Mouse (Mus musculus): ENCODE results near the gene Cpne7. TPM values are rescaled to one million over a fixed set of nuclear protein-coding genes. Genes with fewer than 3 reads are reported as not detected.
A peak's percentile ranks its signal among the peaks of the same experiment; 100 is the strongest.

The Cpne7 gene
- polyA plus RNA-seq, 1 experiment from 2014 or later = 0.49 TPM

DNA sequence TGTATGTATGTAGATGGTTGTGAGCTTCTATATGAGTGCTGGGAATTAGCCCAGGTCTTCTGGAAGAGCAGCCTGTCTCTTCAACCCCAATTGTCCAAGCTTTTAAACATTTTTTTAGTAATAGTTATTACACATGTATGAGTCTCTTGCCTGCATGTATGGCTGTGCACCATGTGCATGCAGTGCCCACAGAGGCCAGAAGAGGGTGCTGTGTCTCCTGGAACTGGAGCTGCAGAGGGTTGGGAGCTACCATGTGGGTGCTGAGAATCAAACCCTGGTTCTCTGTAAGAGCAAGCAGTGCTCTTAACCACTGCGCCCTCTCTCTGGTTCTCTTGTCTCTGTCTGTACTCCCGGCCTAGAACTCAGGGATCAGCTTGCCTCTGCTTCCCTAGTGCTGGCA lies 15.8 kb downstream of the Cpne7 start:
- ATAC-seq (ENCODE audit: insufficient read depth) (no peak), DNase-seq (no peak)
- no peak overlapping the region for H3K9ac ChIP-seq
- 87% methylated on average over 2 of the region's 2 CpGs for WGBS
- no peaks in the 10 kb centered on the region for H3K36me3 ChIP-seq (ENCODE audit: insufficient read depth)
- no peaks in the 10 kb centered on the region for H3K9me3 ChIP-seq (ENCODE audit: low read depth, low read length)
- no peak overlapping the region for H3K4me2 ChIP-seq
- H3K27ac ChIP-seq (ENCODE audit: low read depth) = no peak overlapping the region
- TF ChIP-seq CTCF (IDR thresholded peaks at IDR 0.05; ENCODE audit: low read depth) = peak; percentile 33; the same call in 1 of the 2 replicates
- no peak overlapping the region for H3K4me3 ChIP-seq (ENCODE audit: low read depth, low read length)
- no peaks in the 10 kb centered on the region for H3K27me3 ChIP-seq (ENCODE audit: insufficient read depth, low read length)
- peaks cover 2% of the 10 kb centered on the region; the same call in 1 of the 2 replicates for H3K4me1 ChIP-seq (ENCODE audit: insufficient read depth)

DNA sequence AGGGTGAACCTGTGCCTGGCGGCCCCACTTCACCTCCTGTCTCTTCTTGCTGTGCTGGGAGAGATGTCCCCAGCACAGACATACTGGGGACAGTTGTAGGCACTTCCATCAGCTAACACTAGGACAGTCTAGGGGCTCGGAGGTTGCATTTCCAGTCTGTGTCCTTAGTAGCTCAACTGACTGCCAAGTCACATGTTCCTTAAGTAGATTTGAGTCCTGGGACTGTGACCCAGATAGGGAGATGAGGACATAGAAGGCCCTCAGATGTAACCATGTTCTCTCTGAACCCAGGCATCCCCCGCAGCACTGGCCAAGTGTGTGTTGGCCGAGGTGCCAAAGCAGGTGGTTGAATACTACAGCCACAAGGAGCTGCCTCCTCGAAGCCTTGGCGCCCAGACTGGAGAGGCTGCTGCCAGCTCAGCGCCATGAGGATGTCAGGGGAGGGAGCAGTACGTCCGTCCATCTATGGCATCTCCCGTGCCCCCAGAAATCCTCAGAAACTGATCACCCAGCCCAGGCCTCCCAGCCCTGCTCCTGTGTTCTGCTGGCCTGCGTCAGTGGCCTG lies 17.1 kb downstream of the Cpne7 start:
- Histone ChIP-seq H3K4me3 (ENCODE audit: low read depth, low read length) (no peak overlapping the region), H3K27ac (ENCODE audit: low read depth) (no peak overlapping the region), H3K4me2 (no peak overlapping the region), H3K9ac (no peak overlapping the region), H3K4me1 (ENCODE audit: insufficient read depth) (peaks cover 2% of the 10 kb centered on the region; the same call in 1 of the 2 replicates), H3K27me3 (ENCODE audit: insufficient read depth, low read length) (no peaks in the 10 kb centered on the region), H3K9me3 (ENCODE audit: low read depth, low read length) (no peaks in the 10 kb centered on the region), H3K36me3 (ENCODE audit: insufficient read depth) (no peaks in the 10 kb centered on the region)
- DNase-seq = no peak
- no peak for TF ChIP-seq CTCF (IDR thresholded peaks at IDR 0.05; ENCODE audit: low read depth)
- no peak for ATAC-seq (ENCODE audit: insufficient read depth)
- WGBS = 81% methylated on average over 11 of the region's 11 CpGs

DNA sequence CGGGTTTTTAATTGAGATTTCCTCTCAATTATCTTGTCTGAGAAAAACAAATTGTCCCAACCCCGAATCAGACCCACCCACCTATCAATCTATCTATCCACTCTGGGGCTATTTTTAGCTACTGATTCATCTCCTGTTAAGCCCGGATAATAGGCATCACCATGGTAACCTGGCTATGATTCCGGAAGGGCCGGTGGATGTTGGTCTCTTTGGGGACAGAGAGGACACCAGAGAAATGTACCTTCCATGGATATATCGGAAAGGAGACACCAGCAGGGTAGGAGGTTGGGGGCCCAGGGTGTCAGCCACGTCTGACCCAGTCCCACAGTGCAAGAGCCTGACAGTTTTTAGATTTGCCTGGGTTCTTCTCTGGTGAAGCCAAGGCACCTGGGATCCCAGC lies 18.2 kb downstream of the Cpne7 start:
- H3K9me3 ChIP-seq (ENCODE audit: low read depth, low read length) = no peaks in the 10 kb centered on the region
- ATAC-seq (ENCODE audit: insufficient read depth) = no peak
- 19% methylated on average over 7 of the region's 7 CpGs for WGBS
- no peak overlapping the region for H3K4me3 ChIP-seq (ENCODE audit: low read depth, low read length)
- H3K4me1 ChIP-seq (ENCODE audit: insufficient read depth) = peaks cover 2% of the 10 kb centered on the region; the same call in 1 of the 2 replicates
- no peak overlapping the region for H3K9ac ChIP-seq
- H3K36me3 ChIP-seq (ENCODE audit: insufficient read depth) = no peaks in the 10 kb centered on the region
- TF ChIP-seq CTCF (IDR thresholded peaks at IDR 0.05; ENCODE audit: low read depth) = no peak
- no peak overlapping the region for H3K27ac ChIP-seq (ENCODE audit: low read depth)
- H3K27me3 ChIP-seq (ENCODE audit: insufficient read depth, low read length) = no peaks in the 10 kb centered on the region
- no peak for DNase-seq
- no peak overlapping the region for H3K4me2 ChIP-seq

DNA sequence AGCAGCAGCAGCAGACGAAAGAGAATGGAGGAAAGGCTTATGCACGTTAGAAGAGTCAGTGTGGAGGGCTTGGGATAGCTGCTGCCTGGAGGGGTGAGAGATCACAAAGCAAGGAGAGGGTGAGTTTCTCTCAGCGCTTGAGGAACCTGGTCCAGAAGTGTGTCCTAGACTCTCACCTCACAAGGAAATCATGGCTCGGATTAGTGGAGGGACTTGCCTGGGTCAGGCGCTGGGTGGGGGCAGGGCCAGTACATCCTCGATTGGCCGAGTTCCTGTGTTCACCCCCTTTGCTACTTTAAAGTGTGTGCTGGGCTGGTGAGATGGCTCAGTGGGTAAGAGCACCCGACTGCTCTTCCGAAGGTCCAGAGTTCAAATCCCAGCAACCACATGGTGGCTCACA lies 18.6 kb downstream of the Cpne7 start:
- Histone ChIP-seq H3K27ac (ENCODE audit: low read depth) (no peak overlapping the region), H3K27me3 (ENCODE audit: insufficient read depth, low read length) (no peaks in the 10 kb centered on the region), H3K4me2 (no peak overlapping the region), H3K4me3 (ENCODE audit: low read depth, low read length) (no peak overlapping the region), H3K4me1 (ENCODE audit: insufficient read depth) (peaks cover 2% of the 10 kb centered on the region; the same call in 1 of the 2 replicates), H3K9ac (no peak overlapping the region), H3K36me3 (ENCODE audit: insufficient read depth) (no peaks in the 10 kb centered on the region), H3K9me3 (ENCODE audit: low read depth, low read length) (no peaks in the 10 kb centered on the region)
- ATAC-seq (ENCODE audit: insufficient read depth) = no peak
- WGBS = 46% methylated on average over 9 of the region's 9 CpGs
- no peak for DNase-seq
- TF ChIP-seq CTCF (IDR thresholded peaks at IDR 0.05; ENCODE audit: low read depth) = no peak

DNA sequence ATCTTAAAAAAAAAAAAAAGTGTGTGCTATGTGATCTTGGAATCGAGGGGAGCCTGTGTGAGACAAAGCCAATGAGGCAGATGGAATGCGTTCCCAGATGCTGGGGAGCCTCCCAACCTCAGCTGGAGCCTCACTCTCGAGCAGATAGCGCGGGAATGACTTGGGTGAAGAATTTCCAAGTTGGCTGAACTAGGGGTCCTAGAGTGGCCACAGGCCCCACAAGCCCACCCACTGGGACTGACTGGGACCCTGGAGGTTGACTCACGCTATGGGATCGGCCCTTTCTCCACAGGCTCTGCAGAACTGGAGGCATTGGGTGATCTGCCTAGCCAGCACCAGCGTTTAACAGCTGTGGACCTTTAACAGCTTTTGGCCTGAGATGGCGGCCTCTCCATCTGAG lies 19.1 kb downstream of the Cpne7 start:
- Histone ChIP-seq H3K27me3 (ENCODE audit: insufficient read depth, low read length) (no peaks in the 10 kb centered on the region), H3K4me2 (no peak overlapping the region), H3K4me3 (ENCODE audit: low read depth, low read length) (no peak overlapping the region), H3K36me3 (ENCODE audit: insufficient read depth) (no peaks in the 10 kb centered on the region), H3K9me3 (ENCODE audit: low read depth, low read length) (no peaks in the 10 kb centered on the region), H3K4me1 (ENCODE audit: insufficient read depth) (peaks cover 2% of the 10 kb centered on the region; the same call in 1 of the 2 replicates), H3K9ac (no peak overlapping the region), H3K27ac (ENCODE audit: low read depth) (no peak overlapping the region)
- TF ChIP-seq CTCF (IDR thresholded peaks at IDR 0.05; ENCODE audit: low read depth) = no peak
- DNase-seq (no peak), ATAC-seq (ENCODE audit: insufficient read depth) (no peak)
- WGBS = 67% methylated on average over 9 of the region's 9 CpGs

DNA sequence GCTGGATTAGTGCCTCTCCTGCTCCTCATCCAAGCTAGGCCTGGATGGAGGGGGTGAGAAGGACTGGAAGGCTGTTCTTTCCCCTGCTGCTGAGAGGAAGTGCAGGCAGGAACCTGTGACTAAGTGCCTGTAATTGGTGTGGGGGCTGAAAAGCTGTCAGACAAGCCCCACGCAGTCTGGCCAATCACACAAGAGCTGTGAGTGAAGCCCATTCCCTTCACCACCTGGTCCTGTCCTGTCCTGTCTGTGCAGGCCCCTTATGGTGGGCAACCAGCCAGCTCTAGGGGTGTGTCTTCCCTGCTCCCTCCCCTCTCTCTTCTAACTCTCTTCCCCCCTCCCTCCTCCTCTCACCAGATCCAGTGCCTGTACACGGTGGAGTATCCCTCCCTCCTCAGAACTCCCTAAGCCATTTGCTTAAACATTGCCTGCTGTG lies 20.5 kb downstream of the Cpne7 start:
- WGBS = 4% methylated on average over 2 of the region's 2 CpGs
- peak; percentile 88 for DNase-seq
- H3K27me3 ChIP-seq (ENCODE audit: insufficient read depth, low read length) = no peaks in the 10 kb centered on the region
- H3K4me2 ChIP-seq = no peak overlapping the region
- ATAC-seq (ENCODE audit: insufficient read depth) = peak; percentile 89
- peaks cover 7% of the 10 kb centered on the region for H3K4me1 ChIP-seq (ENCODE audit: insufficient read depth)
- no peak overlapping the region for H3K4me3 ChIP-seq (ENCODE audit: low read depth, low read length)
- H3K27ac ChIP-seq (ENCODE audit: low read depth) = peak overlapping the region; percentile 76
- H3K9ac ChIP-seq = 0 out of 2 replicates have a peak overlapping the region, but pooled peaks have one; percentile 17
- no peaks in the 10 kb centered on the region for H3K9me3 ChIP-seq (ENCODE audit: low read depth, low read length)
- no peaks in the 10 kb centered on the region for H3K36me3 ChIP-seq (ENCODE audit: insufficient read depth)
- TF ChIP-seq CTCF (IDR thresholded peaks at IDR 0.05; ENCODE audit: low read depth) = no peak

DNA sequence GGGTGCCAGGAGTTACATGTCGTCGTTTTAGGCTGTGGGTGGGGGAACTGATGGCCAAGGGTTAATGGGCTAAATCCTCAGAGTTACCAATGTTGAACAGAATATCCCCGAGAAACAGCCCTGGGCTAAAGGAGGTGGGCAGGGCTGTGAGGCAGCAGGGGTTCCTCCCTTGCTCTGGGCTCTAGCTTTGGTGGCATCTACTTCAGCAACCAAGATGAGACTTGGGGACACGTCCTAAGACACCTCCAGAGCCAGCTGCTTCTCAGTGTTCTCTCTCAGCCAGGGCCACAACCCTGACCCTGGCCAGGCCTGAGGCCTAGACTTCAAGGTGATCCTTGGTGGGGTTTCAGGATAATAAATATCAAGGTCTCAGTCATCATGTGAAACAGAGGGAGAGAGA lies 21.6 kb downstream of the Cpne7 start:
- TF ChIP-seq CTCF (IDR thresholded peaks at IDR 0.05; ENCODE audit: low read depth) = no peak
- DNase-seq (no peak), ATAC-seq (ENCODE audit: insufficient read depth) (no peak)
- Histone ChIP-seq H3K36me3 (ENCODE audit: insufficient read depth) (no peaks in the 10 kb centered on the region), H3K4me1 (ENCODE audit: insufficient read depth) (peaks cover 9% of the 10 kb centered on the region), H3K4me3 (ENCODE audit: low read depth, low read length) (no peak overlapping the region), H3K27ac (ENCODE audit: low read depth) (no peak overlapping the region), H3K9ac (no peak overlapping the region), H3K4me2 (no peak overlapping the region), H3K9me3 (ENCODE audit: low read depth, low read length) (no peaks in the 10 kb centered on the region), H3K27me3 (ENCODE audit: insufficient read depth, low read length) (no peaks in the 10 kb centered on the region)
- WGBS = 53% methylated on average over 4 of the region's 4 CpGs

All from lung, embryonic 14.5 days (tissue).